ENCODE assay signal across 26 mouse cellular contexts in genomic region chr14:103509544-103509943, GRCm38 (mm10). TPM values are rescaled to one million over a fixed set of nuclear protein-coding genes. Genes with fewer than 3 reads are reported as not detected.
A peak's percentile ranks its signal among the peaks of the same experiment; 100 is the strongest.
DNase-seq lines count a peak whose midpoint lies in the region; ATAC-seq lines count a peak whose summit lies in the region.
"Had no signal": no experiment of that assay in that cellular context is flagged by ENCODE, and none has a peak within 500 bp of the region (broad histone marks: within the 10 kb centered on the region; RNA-seq: fewer than 3 reads in every experiment).

No protein-coding gene starts in this region.

- no peak overlapping the region for H3K27ac ChIP-seq in kidney, embryonic 14.5 days (ENCODE audit: low read depth, low read length)
- H3K27ac ChIP-seq: embryonic facial prominence, embryonic 10.5 days; embryonic facial prominence, embryonic 13.5 days; forebrain, embryonic 12.5 days; forebrain, embryonic 15.5 days; heart, adult 2 months; heart, embryonic 10.5 days; heart, embryonic 13.5 days; hindbrain, embryonic 14.5 days; hindbrain, postnatal 0 days had no signal

- H3K36me3 ChIP-seq in kidney, embryonic 14.5 days (ENCODE audit: control insufficient read depth, insufficient read depth, low read length): no peaks in the 10 kb centered on the region
- H3K36me3 ChIP-seq: embryonic facial prominence, embryonic 10.5 days; embryonic facial prominence, embryonic 13.5 days; forebrain, embryonic 12.5 days; forebrain, embryonic 15.5 days; heart, embryonic 10.5 days; heart, embryonic 13.5 days had no signal

- 94% methylated on average over 8 of the region's 8 CpGs for WGBS in kidney, embryonic 14.5 days

- no peaks in the 10 kb centered on the region for H3K9me3 ChIP-seq in kidney, embryonic 14.5 days (ENCODE audit: control insufficient read depth, low read length)
- H3K9me3 ChIP-seq: embryonic facial prominence, embryonic 10.5 days; embryonic facial prominence, embryonic 13.5 days; forebrain, embryonic 12.5 days; forebrain, embryonic 15.5 days; heart, embryonic 10.5 days; heart, embryonic 13.5 days had no signal

- no peaks in the 10 kb centered on the region for H3K27me3 ChIP-seq in kidney, embryonic 14.5 days (ENCODE audit: control insufficient read depth, insufficient read depth, low read length)
- H3K27me3 ChIP-seq: forebrain, embryonic 12.5 days; forebrain, embryonic 15.5 days; heart, embryonic 13.5 days had no signal

- ATAC-seq in kidney, embryonic 14.5 days (ENCODE audit: low FRiP score, low TSS enrichment): no peak
- ATAC-seq: forebrain, embryonic 15.5 days; hindbrain, postnatal 0 days had no signal

- no peak overlapping the region for H3K4me3 ChIP-seq in kidney, embryonic 14.5 days (ENCODE audit: low read length)
- H3K4me3 ChIP-seq: embryonic facial prominence, embryonic 10.5 days; embryonic facial prominence, embryonic 13.5 days; erythroblast, embryonic 14.5 days; forebrain, embryonic 12.5 days; forebrain, embryonic 15.5 days; heart, adult 2 months; heart, embryonic 10.5 days; heart, embryonic 13.5 days had no signal

- DNase-seq in lung, adult 18-20 months: peak; percentile 39 to 42
- no peak for DNase-seq in lung, postnatal 14 days
- peak; percentile 19 for DNase-seq in lung, postnatal 10 days
- peak; percentile 7 to 52 for DNase-seq in lung, postnatal 4 days
- DNase-seq in thymus, postnatal 36 days: no peak
- DNase-seq: adrenal gland, adult 8-10 months; adrenal gland, postnatal 25 days; cerebellum, adult 11-12 months; cerebellum, adult 8-10 months; cerebellum, postnatal 10 days; cerebellum, postnatal 36 days; embryo, embryonic 11 days; gastrocnemius, postnatal 25 days; heart, adult 2 months; heart, postnatal 14 days; heart, postnatal 4 days had no signal

- H3K4me2 ChIP-seq in kidney, embryonic 14.5 days (replicated peaks; ENCODE audit: low read depth, low read length): no peak overlapping the region
- H3K4me2 ChIP-seq: embryonic facial prominence, embryonic 13.5 days; forebrain, embryonic 12.5 days; forebrain, embryonic 15.5 days; heart, embryonic 13.5 days; hindbrain, embryonic 14.5 days had no signal

- H3K4me1 ChIP-seq in kidney, embryonic 14.5 days (ENCODE audit: control insufficient read depth, insufficient read depth, low read length): no peaks in the 10 kb centered on the region

- no peak overlapping the region for H3K9ac ChIP-seq in kidney, embryonic 14.5 days (ENCODE audit: low read depth, low read length)
- H3K9ac ChIP-seq: embryonic facial prominence, embryonic 13.5 days; forebrain, embryonic 12.5 days; forebrain, embryonic 15.5 days; heart, embryonic 13.5 days; hindbrain, embryonic 14.5 days had no signal

RNA-seq across cellular contexts. Expression of gene Scel, which starts 3.6 kb away (rescaled TPM):
- 1.2 and 2.0 TPM in 2 replicates for polyA plus RNA-seq in kidney, embryonic 14.5 days (2014; fragmentation: Nextera tagmentation; extraction: Ambion mirVana)
- polyA plus RNA-seq: erythroblast, embryonic 14.5 days; forebrain, embryonic 15.5 days had no signal

Comparison
In these comparisons a context has a peak if more than half of its experiments do, and no peak if none do; other contexts are left out.
1. DNase-seq: peak in lung, adult 18-20 months (2 of 2), lung, postnatal 10 days (single experiment) and lung, postnatal 4 days (2 of 2); none in lung, postnatal 14 days (single experiment) and thymus, postnatal 36 days (0 of 2).